Mouse (Mus musculus): Measurements from ENCODE around the gene A1cf. TPM values are rescaled to one million over a fixed set of nuclear protein-coding genes. Genes with fewer than 3 reads are reported as not detected.
A peak's percentile ranks its signal among the peaks of the same experiment; 100 is the strongest.

Gene A1cf
- polyA plus RNA-seq, 1 experiment from 2014 or later, result 11.9 TPM

DNA sequence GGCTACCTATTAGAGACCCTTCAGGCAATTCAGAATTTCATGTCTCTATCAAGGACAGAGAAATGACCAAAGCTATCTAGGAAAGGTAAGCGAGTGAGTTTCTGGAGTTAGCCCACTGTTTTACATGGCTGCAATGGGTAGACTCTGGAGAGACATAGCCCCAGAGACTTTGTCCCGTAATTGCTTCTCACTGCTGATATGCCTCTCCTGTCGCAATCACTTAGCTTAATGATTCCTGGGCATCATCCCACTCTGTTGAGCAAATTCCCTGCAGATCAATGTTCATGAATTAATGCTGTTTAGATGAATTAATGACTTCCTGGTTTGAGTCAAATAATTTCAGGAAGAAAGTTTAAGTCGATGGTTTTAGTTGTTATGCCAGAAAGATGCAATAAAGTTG, 86.1 kb downstream of the A1cf start:
- Histone ChIP-seq H3K27me3 (replicated peaks; ENCODE audit: control insufficient read depth, insufficient read depth, low read length) (no peaks in the 10 kb centered on the region), H3K4me1 (replicated peaks; ENCODE audit: control insufficient read depth, insufficient read depth, low read length) (0 out of 2 replicates have a peak, but pooled peaks cover 2% of the 10 kb centered on the region), H3K36me3 (ENCODE audit: control insufficient read depth, insufficient read depth) (no peaks in the 10 kb centered on the region), H3K4me3 (ENCODE audit: low read depth, low read length) (no peak overlapping the region), H3K27ac (ENCODE audit: low read depth, low read length) (no peak overlapping the region; the same call in 1 of the 2 replicates), H3K9me3 (ENCODE audit: control insufficient read depth) (no peaks in the 10 kb centered on the region), H3K4me2 (replicated peaks; ENCODE audit: low read depth) (0 out of 2 replicates have a peak overlapping the region, but pooled peaks have one; percentile 18), H3K9ac (ENCODE audit: low read depth, low read length) (no peak overlapping the region)
- ATAC-seq, result peak; percentile 91
- 51% methylated on average over 4 of the region's 4 CpGs for WGBS
- TF ChIP-seq CTCF (IDR thresholded peaks at IDR 0.05; ENCODE audit: low read depth), result no peak

DNA sequence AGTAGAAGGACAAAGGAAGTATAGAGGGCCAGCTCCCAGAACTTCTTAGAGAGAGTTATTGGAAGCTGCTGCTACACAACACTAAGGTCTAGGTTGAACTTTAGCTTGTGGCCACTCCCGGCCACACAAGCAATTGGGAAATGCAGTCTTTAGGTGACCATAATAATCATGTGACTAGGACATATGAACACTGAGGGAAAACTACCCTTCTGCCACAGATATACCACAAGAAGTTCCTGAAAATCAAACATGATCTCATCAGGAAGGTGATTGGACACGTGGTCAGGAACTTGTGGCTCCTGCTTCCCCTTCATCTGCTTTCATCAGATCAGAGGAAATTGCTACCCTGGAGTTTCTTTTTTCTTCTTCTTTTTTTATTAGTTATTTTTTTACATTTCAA, 87.8 kb downstream of the A1cf start:
- no peaks in the 10 kb centered on the region for H3K27me3 ChIP-seq (replicated peaks; ENCODE audit: control insufficient read depth, insufficient read depth, low read length)
- no peaks in the 10 kb centered on the region for H3K9me3 ChIP-seq (ENCODE audit: control insufficient read depth)
- no peak for TF ChIP-seq CTCF (IDR thresholded peaks at IDR 0.05; ENCODE audit: low read depth)
- H3K9ac ChIP-seq (ENCODE audit: low read depth, low read length), result no peak overlapping the region
- H3K36me3 ChIP-seq (ENCODE audit: control insufficient read depth, insufficient read depth), result no peaks in the 10 kb centered on the region
- peak; percentile 60 for ATAC-seq
- H3K4me1 ChIP-seq (replicated peaks; ENCODE audit: control insufficient read depth, insufficient read depth, low read length), result 0 out of 2 replicates have a peak, but pooled peaks cover 2% of the 10 kb centered on the region
- no peak overlapping the region for H3K4me2 ChIP-seq (replicated peaks; ENCODE audit: low read depth)
- 31% methylated on average over 2 of the region's 2 CpGs for WGBS
- no peak overlapping the region for H3K4me3 ChIP-seq (ENCODE audit: low read depth, low read length)
- H3K27ac ChIP-seq (ENCODE audit: low read depth, low read length), result 0 out of 2 replicates have a peak overlapping the region, but pooled peaks have one; percentile 30

DNA sequence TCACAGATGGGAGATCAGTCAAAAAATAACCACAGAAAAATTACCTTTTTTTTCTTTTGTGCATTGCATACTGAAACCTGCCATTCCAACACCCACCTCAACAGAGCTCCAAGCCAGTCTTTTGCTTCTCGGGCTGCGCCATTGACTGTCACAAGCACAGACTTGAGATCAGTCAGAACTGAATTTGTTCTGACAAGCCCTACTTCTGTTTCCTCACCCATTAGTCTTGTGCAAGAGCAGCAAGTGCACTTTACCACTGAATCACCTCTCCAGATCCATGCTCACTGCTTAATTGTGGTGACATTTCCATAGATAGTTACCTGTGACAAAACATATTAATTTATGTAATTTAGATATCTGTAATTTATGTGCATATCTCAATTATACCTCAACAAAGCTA, 91.9 kb downstream of the A1cf start:
- H3K27ac ChIP-seq (ENCODE audit: low read depth, low read length), result no peak overlapping the region
- no peaks in the 10 kb centered on the region for H3K9me3 ChIP-seq (ENCODE audit: control insufficient read depth)
- no peak overlapping the region for H3K4me2 ChIP-seq (replicated peaks; ENCODE audit: low read depth)
- no peak for TF ChIP-seq CTCF (IDR thresholded peaks at IDR 0.05; ENCODE audit: low read depth)
- no peaks in the 10 kb centered on the region for H3K27me3 ChIP-seq (replicated peaks; ENCODE audit: control insufficient read depth, insufficient read depth, low read length)
- no peaks in the 10 kb centered on the region for H3K36me3 ChIP-seq (ENCODE audit: control insufficient read depth, insufficient read depth)
- no peak overlapping the region for H3K9ac ChIP-seq (ENCODE audit: low read depth, low read length)
- WGBS, result 95% methylated on average over 2 of the region's 2 CpGs
- H3K4me3 ChIP-seq (ENCODE audit: low read depth, low read length), result no peak overlapping the region
- no peak for ATAC-seq
- H3K4me1 ChIP-seq (replicated peaks; ENCODE audit: control insufficient read depth, insufficient read depth, low read length), result no peaks in the 10 kb centered on the region

DNA sequence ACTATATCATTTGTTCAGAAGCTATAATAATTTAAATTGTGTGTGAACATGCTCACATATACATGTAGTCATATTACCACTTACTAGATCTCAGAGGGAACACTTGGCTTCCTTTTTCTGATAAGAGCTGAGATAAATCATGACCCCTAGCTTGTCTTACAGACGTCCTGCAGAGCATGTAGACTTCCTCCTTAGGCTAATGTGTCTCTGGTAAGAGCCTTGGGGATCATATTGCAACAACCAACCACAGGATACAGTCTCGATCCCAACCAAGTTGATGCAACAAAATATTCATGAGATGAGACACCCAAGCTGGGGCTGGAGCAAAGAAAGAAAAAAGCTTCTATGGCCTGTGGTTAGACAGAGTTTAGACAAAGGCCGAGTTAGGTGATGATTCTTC, 94.6 kb downstream of the A1cf start:
- H3K27me3 ChIP-seq (replicated peaks; ENCODE audit: control insufficient read depth, insufficient read depth, low read length), result no peaks in the 10 kb centered on the region
- WGBS, result 40% methylated on average over 3 of the region's 3 CpGs

DNA sequence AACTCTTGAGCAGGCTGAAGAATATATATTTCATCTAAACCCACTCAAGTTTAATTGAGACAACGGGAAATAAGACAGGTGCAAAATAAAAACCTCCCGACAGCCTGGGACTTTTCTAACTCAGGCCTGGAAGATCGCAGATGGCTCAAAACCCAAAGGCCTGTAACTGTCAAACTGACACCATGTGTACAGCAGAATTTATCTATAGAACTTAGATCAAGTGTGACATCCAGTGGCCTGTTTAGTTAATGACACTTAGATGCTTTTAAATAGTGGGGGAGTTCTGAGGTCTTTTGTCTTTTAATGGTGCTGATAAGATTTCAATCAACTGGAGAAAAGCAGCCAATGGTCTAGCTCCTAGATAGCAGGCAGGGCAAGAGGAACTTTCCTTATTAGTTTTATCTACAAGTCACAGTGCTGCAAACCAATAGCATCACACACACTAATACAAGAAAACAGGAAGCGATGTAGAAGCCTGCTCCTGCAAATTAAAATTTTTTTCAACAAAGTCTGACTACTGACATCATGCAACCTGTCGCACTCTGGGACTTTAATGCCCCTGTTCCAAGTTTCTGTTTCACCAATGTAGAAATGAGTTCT, 99.5 kb downstream of the A1cf start:
- H3K9ac ChIP-seq (ENCODE audit: low read depth, low read length), result no peak overlapping the region
- H3K4me3 ChIP-seq (ENCODE audit: low read depth, low read length), result no peak overlapping the region
- H3K4me1 ChIP-seq (replicated peaks; ENCODE audit: control insufficient read depth, insufficient read depth, low read length), result no peaks in the 10 kb centered on the region
- no peaks in the 10 kb centered on the region for H3K9me3 ChIP-seq (ENCODE audit: control insufficient read depth)
- ATAC-seq, result no peak
- H3K27ac ChIP-seq (ENCODE audit: low read depth, low read length), result no peak overlapping the region
- no peaks in the 10 kb centered on the region for H3K27me3 ChIP-seq (replicated peaks; ENCODE audit: control insufficient read depth, insufficient read depth, low read length)
- no peak overlapping the region for H3K4me2 ChIP-seq (replicated peaks; ENCODE audit: low read depth)
- H3K36me3 ChIP-seq (ENCODE audit: control insufficient read depth, insufficient read depth), result no peaks in the 10 kb centered on the region
- WGBS, result 61% methylated on average over 5 of the region's 5 CpGs
- TF ChIP-seq CTCF (IDR thresholded peaks at IDR 0.05; ENCODE audit: low read depth), result peak; percentile 69

More for the DNA sequence above, 94.6 kb downstream of the A1cf start:
- no peak overlapping the region for H3K9ac ChIP-seq (ENCODE audit: low read depth, low read length)
- no peaks in the 10 kb centered on the region for H3K9me3 ChIP-seq (ENCODE audit: control insufficient read depth)
- H3K4me3 ChIP-seq (ENCODE audit: low read depth, low read length), result no peak overlapping the region
- H3K36me3 ChIP-seq (ENCODE audit: control insufficient read depth, insufficient read depth), result no peaks in the 10 kb centered on the region
- no peak for TF ChIP-seq CTCF (IDR thresholded peaks at IDR 0.05; ENCODE audit: low read depth)
- ATAC-seq, result no peak
- no peak overlapping the region for H3K27ac ChIP-seq (ENCODE audit: low read depth, low read length)
- no peak overlapping the region for H3K4me2 ChIP-seq (replicated peaks; ENCODE audit: low read depth)
- no peaks in the 10 kb centered on the region for H3K4me1 ChIP-seq (replicated peaks; ENCODE audit: control insufficient read depth, insufficient read depth, low read length)

DNA sequence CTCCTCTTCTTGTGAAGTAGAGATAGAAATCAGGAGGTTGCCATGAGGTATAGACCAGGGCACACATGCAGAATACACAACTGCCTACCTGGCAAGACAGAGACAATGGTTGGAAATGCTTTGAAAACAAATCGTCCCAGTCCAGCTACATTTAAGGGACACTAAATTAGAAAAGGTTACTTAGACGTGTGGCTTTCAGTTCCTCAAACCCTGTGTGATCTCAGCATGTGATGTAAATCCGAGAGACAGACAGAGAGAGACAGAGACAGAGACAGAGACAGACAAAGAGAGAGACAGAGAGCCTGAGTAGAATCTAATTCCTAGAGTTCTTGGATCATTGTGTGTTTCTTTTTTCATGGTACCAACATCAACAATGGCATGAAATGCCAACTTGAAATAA, 102.8 kb downstream of the A1cf start:
- no peak for ATAC-seq
- Histone ChIP-seq H3K9me3 (ENCODE audit: control insufficient read depth) (no peaks in the 10 kb centered on the region), H3K27me3 (replicated peaks; ENCODE audit: control insufficient read depth, insufficient read depth, low read length) (no peaks in the 10 kb centered on the region), H3K27ac (ENCODE audit: low read depth, low read length) (no peak overlapping the region), H3K4me1 (replicated peaks; ENCODE audit: control insufficient read depth, insufficient read depth, low read length) (no peaks in the 10 kb centered on the region), H3K9ac (ENCODE audit: low read depth, low read length) (no peak overlapping the region), H3K4me2 (replicated peaks; ENCODE audit: low read depth) (no peak overlapping the region), H3K4me3 (ENCODE audit: low read depth, low read length) (no peak overlapping the region), H3K36me3 (ENCODE audit: control insufficient read depth, insufficient read depth) (no peaks in the 10 kb centered on the region)
- no peak for TF ChIP-seq CTCF (IDR thresholded peaks at IDR 0.05; ENCODE audit: low read depth)
- WGBS, result 57% methylated on average over 3 of the region's 3 CpGs

All from intestine, postnatal 0 days (tissue).